Mouse (Mus musculus) neutrophil, adult 5-6 weeks (primary cell): ENCODE data around the gene Il6ra. TPM values are rescaled to one million over a fixed set of nuclear protein-coding genes. Genes with fewer than 3 reads are reported as not detected.
A peak's percentile ranks its signal among the peaks of the same experiment; 100 is the strongest.

ENCODE experiments used
- ATAC-seq: fragments of 151-379, 151-347 bp; 2 replicates; pipeline ENCODE4 v1.8.0; 2017; ENCODE audit warnings: mild to moderate bottlenecking, moderate TSS enrichment; ENCODE audit not compliant: insufficient number of reproducible peaks, poor library complexity, low FRiP score, severe bottlenecking; ENCODE audit errors: extremely low read depth
- total RNA-seq: library from RNA; stranded (forward); fragments of 200-1000 nt; gene quantifications from 2 replicates; pipeline ENCODE4 v1.2.3, GENCODE M21; 2017

Gene Il6ra
- total RNA-seq, 1 experiment from 2014 or later: 50.0 TPM

DNA sequence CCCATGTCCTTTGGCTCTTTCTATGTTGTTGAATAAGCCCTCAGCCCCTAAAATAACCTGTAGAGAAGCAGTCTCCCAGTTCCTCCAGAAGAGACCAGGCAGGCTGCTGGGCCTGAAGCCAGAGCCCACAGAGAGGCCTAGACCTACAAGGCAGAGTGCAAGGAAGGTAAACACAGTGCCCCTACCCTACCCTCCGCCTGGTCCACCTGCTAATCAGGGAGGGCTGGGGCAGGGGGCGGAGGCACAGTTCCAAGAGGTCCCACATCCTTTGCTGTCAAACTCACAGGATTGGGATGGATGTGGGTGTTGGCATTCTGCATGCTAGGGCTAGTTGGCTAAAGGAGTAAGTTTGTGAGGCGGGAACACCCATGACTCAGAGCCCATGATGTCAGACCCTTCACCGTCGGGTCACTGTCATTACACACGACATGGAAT, 871 bp downstream of the Il6ra start:
- ATAC-seq: no peak

DNA sequence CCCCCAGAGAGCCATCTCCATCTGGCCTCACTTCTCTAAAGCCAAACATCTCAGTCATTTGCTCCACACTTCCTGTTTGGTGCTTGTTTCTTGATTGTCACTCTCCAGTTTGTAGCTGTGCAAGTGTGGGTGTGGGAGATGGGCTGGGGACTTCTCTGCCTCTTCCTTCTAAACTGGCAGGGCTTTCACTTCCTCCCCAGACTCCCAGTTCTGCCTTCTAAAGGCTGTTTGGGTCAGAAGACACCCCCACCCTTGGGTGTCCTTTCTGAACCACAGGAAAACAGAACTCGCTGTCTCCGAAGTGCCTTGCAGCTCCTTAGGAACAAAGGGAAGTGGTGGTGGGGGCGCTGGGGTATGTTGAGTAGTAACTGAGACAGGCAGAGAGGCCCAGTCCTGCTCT, 1.8 kb downstream of the Il6ra start:
- ATAC-seq: peak; percentile 60

DNA sequence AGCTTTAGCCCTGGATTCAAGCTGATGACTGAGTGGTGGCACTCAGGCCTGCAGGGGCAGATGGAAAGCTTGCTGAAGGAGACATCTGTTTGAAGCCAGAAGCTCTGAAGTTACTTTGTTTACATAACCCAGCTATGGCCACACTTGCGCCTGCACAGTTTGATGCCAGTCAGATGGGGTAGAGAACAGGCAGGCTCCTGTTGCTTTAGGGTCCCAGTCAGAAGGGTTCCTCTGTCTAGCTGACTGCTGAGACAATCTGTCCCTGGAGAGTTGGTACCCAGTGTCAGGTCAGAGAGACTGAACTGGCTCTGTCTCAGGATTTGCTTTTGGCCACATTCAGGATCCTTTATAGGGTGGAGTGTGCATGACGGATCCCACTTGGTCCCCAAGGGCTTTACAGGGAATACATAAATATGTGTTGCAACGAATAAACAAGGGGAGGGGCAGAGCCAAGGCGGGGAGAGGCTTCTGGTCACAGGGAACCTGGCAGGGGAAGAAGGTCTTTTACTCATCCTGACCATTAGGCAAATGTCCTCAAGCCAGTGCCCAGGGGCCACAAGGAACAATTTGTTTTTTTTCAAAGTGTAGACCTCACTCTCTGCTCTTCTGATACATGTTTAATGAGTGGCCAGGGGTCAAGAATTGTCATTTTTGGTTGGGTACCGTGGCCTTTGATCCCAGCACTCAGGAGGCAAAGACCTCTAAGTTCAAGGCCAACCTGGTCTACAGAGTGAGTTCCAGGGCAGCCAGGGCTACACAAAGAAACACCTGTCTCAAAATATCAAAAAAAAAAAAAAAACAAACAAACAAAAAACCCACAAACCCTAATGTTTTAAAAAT, 3.1 kb downstream of the Il6ra start:
- no peak for ATAC-seq

DNA sequence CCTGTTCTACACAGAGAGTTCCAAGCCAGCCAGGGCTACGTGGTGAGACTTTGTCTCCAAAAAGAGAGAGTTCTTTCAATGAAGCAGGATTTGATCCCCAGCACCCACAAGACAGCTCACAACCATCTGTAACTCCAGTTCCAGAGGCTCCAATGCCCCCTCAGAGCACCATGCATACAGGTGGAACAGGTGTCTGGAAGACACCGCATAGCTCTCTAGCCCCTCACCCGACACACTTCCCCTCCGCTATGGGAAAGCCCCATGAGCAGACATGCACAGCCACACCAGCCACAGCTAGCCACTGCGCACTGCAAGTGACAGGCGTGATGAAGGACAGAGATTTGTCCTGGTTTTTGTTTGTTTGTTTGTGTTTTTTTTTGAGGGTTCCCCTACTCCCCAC, 4.2 kb downstream of the Il6ra start:
- ATAC-seq: no peak

DNA sequence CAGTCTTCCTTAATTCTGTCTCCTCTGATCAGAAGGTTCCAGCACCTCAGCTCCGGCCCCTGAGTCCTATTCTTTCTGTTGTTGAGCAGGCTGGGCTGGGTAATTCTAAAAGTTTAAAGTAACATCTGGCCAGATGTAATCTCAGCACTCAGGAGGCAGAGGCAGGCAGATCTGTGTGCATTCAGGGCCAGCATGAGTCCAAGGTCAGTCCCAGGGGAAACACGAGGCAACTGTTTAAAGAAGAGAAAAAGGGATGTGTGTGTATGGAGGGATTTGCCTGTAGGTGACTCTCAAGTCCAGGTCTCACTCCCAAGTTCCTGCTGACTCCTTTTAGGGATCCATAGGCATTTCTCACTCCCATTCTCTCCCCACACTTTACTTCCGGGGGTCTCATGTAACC, 5.2 kb downstream of the Il6ra start:
- ATAC-seq: no peak

DNA sequence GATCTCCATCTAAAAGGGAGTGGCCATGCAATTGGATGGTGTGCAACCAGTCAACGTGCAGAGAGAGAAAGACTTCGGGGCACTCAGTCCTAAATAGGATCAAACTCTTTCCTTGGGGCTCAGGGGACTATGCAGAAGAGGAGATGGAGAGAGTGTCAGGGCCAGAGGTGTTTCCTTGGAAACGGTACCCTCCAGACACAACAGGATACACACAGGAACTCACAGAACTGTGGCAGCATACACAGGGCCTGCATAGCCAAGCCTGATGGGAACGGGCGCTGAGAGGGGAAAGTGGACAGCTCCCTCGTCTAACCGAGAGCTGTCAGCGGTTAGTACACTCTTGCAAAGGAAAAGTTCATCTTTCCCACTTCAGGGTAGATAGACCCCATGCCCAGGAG, 13.5 kb downstream of the Il6ra start:
- no peak for ATAC-seq

DNA sequence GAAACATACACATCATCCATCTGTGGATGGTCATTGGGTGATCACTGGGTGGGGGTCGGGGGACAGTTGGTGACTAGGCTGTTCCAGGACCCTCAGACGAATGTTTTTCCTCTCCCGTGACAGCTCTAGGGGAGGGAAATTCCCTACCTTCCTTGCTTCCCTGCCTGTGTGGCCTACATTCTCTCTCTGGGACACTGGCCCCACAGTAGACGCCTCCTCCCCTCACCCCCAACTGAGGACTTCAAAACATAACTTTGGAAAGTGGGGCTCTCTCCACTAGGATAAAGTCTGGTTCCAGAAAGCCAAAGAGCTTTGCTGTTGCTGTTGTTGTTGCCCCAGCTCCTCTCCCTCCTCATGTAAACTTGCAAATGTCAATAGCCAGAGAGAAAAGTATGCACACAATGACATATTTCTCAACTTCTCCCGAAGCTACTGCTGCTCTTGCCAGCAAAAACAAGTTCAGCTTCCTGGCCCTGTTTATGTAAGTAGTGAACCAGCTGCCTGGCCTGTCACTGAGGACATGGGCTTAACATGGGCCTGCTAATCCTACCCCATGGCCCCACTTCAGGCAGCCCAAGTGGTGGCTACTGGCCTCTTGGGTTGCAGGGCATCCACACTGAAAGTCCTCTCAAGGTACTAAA, 14.0 kb downstream of the Il6ra start:
- no peak for ATAC-seq

DNA sequence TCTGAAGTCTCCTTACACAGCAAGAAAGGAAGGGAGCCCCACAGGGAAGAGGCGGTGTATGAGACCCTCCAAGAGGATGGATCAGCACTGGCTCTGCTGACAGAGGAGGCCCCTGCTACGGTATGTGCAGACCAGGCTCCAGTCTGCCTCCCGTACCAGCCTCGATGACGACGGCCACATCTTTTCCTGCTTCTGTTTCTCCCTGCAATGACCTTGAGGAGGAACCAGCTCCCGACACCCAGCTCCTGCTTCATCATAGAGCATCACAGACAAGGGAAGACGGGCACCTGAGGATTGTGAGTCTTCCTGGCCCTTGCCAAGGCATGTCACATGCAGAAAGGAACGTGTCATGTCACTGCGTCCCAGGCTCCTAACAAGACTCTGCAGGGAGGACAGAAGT, 15.0 kb downstream of the Il6ra start:
- 0 out of 2 replicates have a peak, but pooled peaks have one; percentile 11 for ATAC-seq

DNA sequence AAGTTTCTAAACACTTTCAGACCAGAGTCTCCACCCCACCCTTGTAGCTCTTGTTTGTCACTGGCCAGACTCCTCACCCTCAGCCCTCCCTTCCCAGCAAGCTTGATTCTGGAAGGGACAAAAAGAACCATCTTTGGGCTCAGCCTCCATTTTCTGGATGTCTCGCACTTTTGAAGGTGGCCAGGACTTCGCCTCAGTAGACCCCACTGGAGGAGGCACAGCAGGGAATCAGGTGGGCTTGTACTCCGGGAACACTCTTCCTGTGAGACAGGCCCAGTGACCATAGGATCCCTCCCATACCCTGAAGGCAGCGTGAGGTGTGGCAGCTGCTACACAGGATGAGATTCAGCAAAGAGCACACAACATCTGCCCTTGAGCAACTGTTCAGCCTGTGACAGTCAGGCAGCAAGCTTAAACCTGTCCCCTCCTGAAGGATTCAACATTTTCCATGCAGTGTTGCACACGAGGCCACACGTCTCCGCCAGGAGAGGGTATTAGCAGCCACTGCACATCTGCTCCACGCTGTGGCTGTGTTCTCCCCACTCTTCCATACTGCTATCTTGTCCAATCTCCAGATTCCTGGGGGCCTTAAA, 15.7 kb downstream of the Il6ra start:
- ATAC-seq: no peak

DNA sequence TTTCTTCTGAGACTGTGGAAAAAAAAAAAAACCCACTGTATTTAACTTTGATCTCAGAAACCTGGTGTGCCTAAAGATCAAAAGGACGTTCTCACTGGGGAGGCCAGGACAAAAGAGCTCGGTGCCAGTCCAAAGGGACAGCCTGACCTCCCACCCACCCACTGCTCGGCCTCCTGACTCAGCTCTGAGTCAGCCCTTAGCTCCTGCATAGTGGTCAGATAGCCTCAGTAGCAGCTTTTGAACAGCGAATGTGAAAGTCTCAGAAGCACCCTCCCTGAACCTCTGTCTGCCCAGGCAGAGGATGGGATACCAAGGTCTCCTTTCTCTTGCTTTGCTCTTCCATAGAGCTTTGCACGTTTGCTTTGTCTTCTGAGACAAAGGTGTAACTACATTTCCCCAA, 16.4 kb downstream of the Il6ra start:
- no peak for ATAC-seq

DNA sequence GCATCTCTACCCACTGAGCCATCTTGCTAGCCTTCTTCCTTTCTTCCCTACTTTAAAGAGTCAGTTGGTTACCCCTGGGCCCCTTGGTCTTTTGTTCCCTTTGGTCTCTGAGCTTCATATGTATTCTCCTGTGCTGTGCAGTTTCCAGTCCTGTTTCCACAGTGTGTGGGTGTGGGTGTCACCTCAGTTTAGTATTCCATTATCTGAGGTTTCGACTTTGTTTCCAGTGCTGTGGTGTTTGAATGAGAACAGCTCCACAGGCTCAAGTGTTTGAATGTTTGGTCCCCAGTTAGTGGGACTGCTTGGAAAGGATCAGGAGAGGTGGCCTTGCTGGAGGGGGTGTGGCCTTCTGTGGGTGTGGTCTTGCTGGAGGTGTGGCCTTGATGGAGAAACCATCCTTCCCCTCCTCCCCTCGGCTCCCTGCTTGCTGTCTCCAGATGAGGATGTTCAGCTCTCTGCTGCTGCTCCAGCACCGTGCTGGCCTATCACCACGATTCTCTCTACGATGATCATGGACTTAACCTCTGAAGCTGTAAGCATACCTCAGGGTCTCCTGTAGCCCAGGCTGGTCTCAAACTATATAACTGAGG, 20.4 kb downstream of the Il6ra start:
- no peak for ATAC-seq

DNA sequence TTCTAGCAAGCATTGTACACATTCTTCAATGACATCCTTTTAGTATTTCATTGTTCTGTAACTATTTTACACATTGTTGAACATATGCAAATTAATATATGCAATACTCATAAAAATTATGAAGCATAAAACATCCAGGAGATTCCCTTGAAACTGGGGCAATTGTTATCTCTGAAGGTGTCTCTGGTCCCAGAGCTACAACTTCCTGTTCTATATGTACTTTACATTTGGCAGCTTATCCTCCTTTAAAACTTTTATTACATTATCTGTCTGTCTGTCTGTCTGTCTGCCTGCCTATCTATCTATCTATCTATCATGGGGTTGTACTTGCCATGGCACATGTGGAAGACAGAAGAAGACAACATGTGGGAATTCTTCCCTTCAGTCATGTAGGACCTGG, 21.3 kb downstream of the Il6ra start:
- ATAC-seq: no peak

DNA sequence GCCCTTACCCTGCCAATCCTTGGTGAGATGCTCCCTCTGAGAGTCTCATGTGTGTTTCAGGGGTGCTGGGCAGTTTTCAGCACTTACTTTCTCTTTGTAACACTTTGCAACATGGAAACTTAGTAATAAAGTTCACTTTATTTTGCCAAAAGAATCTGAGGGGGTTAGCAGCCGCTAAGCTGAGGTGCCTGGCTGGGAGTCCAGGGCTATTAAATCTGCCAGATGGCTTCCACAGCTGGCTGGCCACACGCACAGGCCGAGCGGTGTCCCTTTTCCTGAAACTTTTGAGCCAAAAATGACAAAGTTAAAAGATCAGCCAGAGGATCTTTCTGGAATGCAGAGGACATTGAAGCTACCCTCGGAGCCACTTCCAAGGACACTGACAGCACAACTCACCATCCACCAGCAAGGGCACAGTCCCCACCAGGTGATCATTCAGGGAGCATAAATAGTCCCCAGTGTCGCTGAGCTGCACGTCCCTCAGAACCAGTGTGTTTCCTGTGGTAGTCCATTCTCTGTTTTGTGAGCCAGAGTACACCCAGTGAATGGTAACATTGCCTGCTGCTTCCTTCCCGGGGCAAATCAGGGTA, 23.1 kb downstream of the Il6ra start:
- ATAC-seq: no peak

DNA sequence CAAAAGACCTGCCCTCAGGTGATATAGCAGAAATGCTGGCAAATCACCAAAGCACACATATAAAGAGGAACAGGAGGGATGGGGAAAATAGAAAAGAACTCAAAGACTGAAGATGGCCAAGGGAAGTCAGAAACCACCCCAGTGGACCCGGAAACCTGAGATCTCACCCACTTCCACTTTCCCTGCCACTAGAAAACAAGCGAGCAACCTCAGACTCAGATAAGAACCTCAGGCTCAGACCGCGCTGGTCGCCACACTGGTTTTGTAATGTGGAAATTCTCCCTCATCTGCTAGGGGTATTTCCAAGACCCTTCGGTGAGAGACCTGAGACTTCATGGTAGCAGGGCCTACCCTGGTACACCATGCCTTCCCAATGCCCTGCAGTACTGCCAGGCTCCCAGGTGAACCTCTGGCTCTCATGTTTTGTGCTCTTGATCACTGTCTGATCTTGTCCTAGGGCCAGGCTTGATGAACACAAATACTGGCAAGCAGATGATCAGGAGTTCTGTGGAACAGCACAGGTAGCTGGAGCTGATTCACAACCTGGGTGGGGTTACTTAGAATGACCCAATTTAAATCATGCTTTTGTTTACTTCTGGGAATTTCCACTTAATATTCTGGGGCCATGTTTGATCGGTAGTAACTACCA, 25.3 kb downstream of the Il6ra start:
- ATAC-seq: peak; percentile 43

DNA sequence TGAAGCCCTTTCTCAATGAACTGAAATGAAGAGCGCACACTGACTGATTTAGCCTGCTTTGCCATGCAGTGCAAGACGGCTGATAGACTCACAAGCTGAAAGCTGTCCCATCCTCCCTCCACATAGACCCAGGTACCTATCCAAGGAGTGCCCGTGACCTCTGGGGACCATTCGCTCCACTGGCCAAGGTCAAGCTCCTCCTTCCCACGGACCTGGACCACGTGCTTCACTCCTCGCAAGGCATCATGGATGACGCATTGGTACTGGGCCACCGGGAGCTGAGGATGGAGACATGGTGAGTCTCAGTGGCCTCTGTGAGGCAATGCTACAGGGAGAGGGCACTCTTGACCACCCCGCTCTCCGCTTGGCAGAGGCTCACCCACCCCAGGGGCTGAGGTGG, 27.2 kb downstream of the Il6ra start:
- ATAC-seq: no peak

DNA sequence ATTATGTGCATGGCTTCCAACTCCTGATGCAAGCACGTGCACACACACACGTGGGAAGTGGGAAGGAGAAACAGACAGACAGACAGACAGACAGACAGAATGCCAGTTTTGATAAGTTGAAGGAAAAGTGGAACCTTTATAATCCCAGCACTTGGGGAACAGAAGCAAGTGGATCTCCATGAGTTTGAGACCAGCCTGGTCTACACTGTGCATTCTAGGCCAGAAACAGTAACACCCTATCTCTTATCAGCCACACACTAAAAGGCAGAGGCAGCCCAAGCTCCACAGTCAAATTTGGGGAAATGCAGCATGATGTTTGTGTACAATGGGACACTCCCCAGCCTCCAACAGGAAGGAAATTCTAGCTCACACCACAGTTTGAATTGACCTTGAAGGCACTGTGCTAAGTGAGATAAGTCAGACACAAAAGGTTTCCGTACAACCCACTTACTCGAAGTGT, 29.4 kb downstream of the Il6ra start:
- ATAC-seq: no peak

DNA sequence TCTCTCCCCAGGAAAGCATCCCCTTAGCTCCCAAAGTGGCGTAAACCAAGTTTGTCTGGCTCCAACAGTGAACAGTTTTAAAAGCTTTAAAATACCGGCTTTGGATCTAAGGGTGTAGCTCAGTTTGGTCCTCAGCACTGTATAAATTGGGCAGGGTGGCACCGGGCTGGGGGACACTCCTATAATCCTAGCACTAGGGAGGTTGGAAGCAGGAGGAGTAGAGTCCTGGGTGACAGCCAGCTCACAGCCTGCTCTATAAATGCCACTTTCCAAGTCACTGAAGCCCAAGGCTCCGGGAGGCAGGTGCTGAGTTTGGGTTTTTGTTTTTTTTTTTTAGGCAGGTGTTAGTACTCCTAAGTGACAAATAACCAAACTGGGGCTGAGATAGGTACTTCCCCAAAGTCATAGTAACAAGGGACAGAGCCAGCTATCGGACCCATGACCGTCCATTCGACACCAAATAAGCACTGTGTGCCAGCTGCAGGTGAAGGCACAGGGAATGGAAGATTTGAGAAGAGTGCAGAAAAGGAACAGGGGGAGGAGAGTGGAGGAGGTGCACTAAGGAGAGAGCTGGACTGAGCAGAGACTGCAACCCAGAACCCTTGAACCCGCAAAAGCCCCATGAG, 30.3 kb downstream of the Il6ra start:
- no peak for ATAC-seq

DNA sequence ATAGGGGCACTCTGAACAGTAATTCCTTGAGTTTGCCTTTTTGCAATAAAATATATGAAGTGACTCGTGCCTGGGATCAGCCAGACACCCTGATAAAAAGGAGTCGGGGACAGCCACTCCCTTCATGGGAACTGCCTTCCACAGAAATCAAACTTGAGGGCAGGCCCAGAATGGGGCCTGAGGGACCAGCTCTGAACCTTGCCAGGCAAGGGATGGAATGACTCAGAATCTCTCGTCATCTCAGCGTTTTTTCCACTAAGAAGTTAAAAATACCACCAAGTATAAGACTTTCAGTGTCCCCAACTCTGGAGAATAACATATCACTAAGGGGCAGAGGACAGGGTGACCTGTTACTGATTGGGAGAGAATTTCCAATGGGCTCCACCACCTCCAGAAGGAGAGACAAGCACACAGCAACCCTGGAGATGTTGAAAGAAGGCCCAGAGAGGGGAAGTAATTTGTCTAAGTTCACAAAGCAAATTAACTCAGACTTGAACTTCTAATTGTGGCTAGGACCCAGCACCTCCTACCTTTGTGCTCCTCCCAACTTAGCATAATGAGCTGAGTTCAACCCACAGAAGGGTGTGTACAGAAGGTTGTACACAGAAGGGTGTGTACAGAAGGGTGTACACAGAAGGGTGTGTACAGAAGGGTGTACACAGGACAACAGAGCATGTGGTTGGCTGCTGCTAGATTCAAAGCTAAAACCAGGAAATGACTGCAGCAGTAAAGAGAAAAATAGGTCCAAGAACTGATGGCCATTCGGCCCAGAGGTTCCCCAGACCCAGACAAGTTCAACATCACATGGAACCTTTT, 32.8 kb downstream of the Il6ra start:
- no peak for ATAC-seq
